Mouse (Mus musculus): Measurements from ENCODE around the gene Ubxn7. TPM values are rescaled to one million over a fixed set of nuclear protein-coding genes. Genes with fewer than 3 reads are reported as not detected.
"Not testable (repeated sequence)": the region's sequence is repeated elsewhere in the genome, so short reads cannot be mapped to it uniquely, and the experiment has no call there.

Gene Ubxn7
- 13.6 and 14.7 TPM in 2 replicates for polyA plus RNA-seq (2015; fragmentation: Nextera tagmentation; extraction: Ambion mirVana)

DNA sequence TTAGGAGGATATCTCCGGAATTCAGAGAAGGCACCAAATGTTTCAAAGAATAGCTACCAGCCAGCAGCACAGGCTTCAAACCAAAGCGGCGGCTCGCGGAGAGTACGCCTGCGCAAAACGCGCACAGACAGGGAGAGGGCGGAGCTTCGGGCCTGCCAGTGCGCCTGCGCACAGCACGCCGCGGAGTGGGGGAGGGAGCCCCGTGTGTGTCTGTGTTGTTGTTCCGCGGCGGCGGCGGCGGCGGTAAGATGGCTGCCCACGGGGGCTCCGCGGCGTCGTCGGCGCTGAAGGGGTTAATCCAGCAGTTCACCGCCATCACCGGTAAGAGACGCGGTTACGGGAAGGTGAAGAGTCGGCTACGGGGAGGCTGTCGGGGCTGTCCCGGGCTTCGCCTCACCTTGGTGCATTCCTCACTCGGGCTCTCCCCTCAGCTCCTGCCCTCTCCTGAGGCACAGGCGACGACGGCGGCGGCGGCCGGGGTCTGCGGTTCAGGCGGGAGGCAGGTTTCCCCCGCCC is at the start of gene Ubxn7:
TSS of gene Ubxn7 (plus strand) at position 218 of the 516 bp plus-strand sequence.
- no peaks in the 10 kb centered on the region for H3K9me3 ChIP-seq (ENCODE audit: control insufficient read depth, low read length)
- peak within 1 kb of the TSS; percentile 95 for H3K27ac ChIP-seq (ENCODE audit: low read length)
- H3K4me2 ChIP-seq (ENCODE audit: low read depth, low read length): peak within 1 kb of the TSS; percentile 58
- ATAC-seq: peak; percentile 96
- WGBS: under 1% methylated on average over 47 of the region's 52 CpGs
- peak within 1 kb of the TSS; percentile 85 for H3K4me3 ChIP-seq (ENCODE audit: low read length)
- H3K36me3 ChIP-seq (ENCODE audit: control insufficient read depth, insufficient read depth, low read length): no peaks in the 10 kb centered on the region
- H3K9ac ChIP-seq (ENCODE audit: low read depth, low read length): peak within 1 kb of the TSS; percentile 92
- H3K27me3 ChIP-seq (replicated peaks; ENCODE audit: control insufficient read depth, insufficient read depth, low read length): no peaks in the 10 kb centered on the region
- H3K4me1 ChIP-seq (ENCODE audit: control insufficient read depth, insufficient read depth, low read length): peaks cover 2% of the 10 kb centered on the region; the same call in 1 of the 2 replicates

DNA sequence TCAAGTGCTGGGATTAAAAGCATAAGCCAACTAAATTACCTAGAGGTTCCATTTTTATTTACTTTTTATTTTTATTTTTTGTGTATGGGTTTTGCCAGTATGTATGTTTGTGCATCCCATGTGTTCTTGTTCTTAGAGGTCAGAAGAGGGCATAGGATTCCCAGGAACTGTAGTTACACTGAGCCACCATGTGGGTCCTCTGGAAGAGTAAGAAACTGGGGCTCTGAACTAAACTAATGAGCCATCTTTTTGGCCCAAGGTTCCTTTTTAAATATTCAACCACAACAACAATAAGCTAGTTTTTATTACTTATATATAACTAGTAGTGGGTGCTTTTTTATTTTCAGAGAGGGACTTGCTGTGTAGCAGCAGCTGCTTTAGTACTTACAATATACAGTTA is 49.4 kb upstream of the Ubxn7 start:
- Histone ChIP-seq H3K9me3 (ENCODE audit: control insufficient read depth, low read length) (0 out of 2 replicates have a peak, but pooled peaks cover 7% of the 10 kb centered on the region), H3K27ac (ENCODE audit: low read length) (no peak overlapping the region), H3K9ac (ENCODE audit: low read depth, low read length) (no peak overlapping the region), H3K27me3 (replicated peaks; ENCODE audit: control insufficient read depth, insufficient read depth, low read length) (no peaks in the 10 kb centered on the region), H3K36me3 (ENCODE audit: control insufficient read depth, insufficient read depth, low read length) (peaks cover 10% of the 10 kb centered on the region), H3K4me1 (ENCODE audit: control insufficient read depth, insufficient read depth, low read length) (peaks cover 12% of the 10 kb centered on the region), H3K4me2 (ENCODE audit: low read depth, low read length) (no peak overlapping the region), H3K4me3 (ENCODE audit: low read length) (no peak overlapping the region)
- no peak for ATAC-seq

DNA sequence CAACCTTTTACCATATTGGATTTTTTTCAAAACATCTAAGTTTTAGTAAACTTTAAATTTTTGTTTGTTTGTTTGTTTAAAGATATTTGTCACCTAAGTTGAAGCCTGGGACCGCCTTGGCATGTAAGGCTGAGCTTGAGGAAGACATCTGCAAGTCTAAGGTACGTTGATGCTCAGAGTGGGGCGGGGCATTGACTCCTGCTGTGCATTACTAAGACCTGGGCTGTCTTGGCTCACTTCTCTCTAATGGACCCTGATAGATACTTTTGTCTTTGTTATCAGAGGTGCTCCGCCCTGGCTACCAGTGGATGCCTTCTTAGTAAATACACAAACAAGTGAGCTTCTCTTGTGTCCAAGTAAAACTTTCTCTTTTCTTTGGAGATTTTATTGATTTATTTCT is 40.2 kb upstream of the Ubxn7 start:
- no peak for ATAC-seq
- no peak overlapping the region for H3K27ac ChIP-seq (ENCODE audit: low read length)
- 94% methylated on average over 4 of the region's 4 CpGs for WGBS

DNA sequence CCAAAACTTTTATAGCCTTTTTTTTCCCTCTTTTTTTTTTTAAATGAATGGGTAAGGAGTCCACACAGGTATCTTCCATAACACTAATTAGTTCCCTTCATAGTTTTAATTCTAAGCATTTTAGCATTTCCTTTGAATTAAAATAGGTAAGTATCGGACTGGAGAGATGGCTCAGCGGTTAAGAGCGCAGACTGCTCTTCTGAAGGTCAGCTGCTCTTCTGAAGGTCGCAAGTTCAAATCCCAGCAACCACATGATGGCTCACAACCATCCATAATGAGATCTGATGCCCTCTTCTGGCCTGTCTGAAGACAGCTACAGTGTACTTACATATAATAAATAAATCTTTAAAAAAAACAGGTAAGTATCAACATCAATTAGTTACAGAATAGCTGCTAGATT is 32.4 kb upstream of the Ubxn7 start:
- H3K4me1 ChIP-seq (ENCODE audit: control insufficient read depth, insufficient read depth, low read length); H3K36me3 ChIP-seq (ENCODE audit: control insufficient read depth, insufficient read depth, low read length); ATAC-seq; H3K4me3 ChIP-seq (ENCODE audit: low read length); H3K9me3 ChIP-seq (ENCODE audit: control insufficient read depth, low read length); H3K9ac ChIP-seq (ENCODE audit: low read depth, low read length); H3K27me3 ChIP-seq (replicated peaks; ENCODE audit: control insufficient read depth, insufficient read depth, low read length); H3K4me2 ChIP-seq (ENCODE audit: low read depth, low read length); H3K27ac ChIP-seq (ENCODE audit: low read length): not testable (repeated sequence)
- WGBS: 95% methylated on average over 4 of the region's 4 CpGs

More for the DNA sequence above, 40.2 kb upstream of the Ubxn7 start:
- Histone ChIP-seq H3K36me3 (ENCODE audit: control insufficient read depth, insufficient read depth, low read length) (peaks cover 9% of the 10 kb centered on the region), H3K9ac (ENCODE audit: low read depth, low read length) (no peak overlapping the region), H3K9me3 (ENCODE audit: control insufficient read depth, low read length) (no peaks in the 10 kb centered on the region), H3K4me3 (ENCODE audit: low read length) (no peak overlapping the region), H3K4me2 (ENCODE audit: low read depth, low read length) (no peak overlapping the region), H3K4me1 (ENCODE audit: control insufficient read depth, insufficient read depth, low read length) (no peaks in the 10 kb centered on the region), H3K27me3 (replicated peaks; ENCODE audit: control insufficient read depth, insufficient read depth, low read length) (no peaks in the 10 kb centered on the region)

DNA sequence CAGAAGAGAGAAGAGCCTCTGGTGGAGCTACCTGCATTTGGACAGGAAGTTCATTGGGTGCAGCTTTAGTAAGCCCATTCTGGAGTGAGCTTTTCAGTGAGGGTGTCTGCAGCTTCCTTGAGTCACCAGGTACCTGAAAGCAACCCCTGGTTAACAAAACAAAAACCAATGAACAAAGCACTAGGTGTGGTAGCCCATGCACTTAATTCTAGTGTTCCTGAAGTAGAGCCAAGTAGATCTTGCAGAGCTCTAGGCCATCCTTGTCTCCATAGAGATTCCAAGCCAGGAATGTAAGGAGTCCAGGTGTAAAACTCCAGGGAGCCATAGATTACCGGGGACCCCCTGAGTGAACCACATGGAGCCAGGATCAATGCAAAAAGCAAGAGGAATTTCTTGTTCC is 29.0 kb upstream of the Ubxn7 start:
- H3K27me3 ChIP-seq (replicated peaks; ENCODE audit: control insufficient read depth, insufficient read depth, low read length): no peaks in the 10 kb centered on the region
- H3K36me3 ChIP-seq (ENCODE audit: control insufficient read depth, insufficient read depth, low read length): no peaks in the 10 kb centered on the region
- H3K4me1 ChIP-seq (ENCODE audit: control insufficient read depth, insufficient read depth, low read length): no peaks in the 10 kb centered on the region
- H3K9ac ChIP-seq (ENCODE audit: low read depth, low read length): no peak overlapping the region
- H3K4me2 ChIP-seq (ENCODE audit: low read depth, low read length): no peak overlapping the region
- ATAC-seq: no peak
- 52% methylated on average over 1 of the region's 1 CpGs for WGBS
- no peaks in the 10 kb centered on the region for H3K9me3 ChIP-seq (ENCODE audit: control insufficient read depth, low read length)
- H3K27ac ChIP-seq (ENCODE audit: low read length): no peak overlapping the region
- no peak overlapping the region for H3K4me3 ChIP-seq (ENCODE audit: low read length)

DNA sequence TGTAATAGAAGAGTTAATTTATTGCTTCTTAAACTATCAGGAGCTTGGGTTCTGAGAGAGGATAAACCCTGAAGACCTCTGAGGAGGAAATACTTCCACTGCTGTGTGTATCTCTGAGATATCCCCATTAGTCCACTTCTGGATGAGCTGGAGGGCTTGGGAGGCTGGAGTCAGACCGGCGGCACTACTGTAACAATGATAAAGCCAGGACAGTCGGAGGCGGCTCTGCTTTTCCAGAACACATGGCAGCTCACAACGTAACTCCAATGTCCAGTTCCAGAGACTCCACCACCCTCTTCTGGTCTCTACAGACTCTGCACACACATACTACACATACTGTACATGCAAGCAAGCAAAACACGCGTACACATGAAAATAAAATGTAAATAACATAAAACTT is 28.2 kb upstream of the Ubxn7 start:
- no peaks in the 10 kb centered on the region for H3K36me3 ChIP-seq (ENCODE audit: control insufficient read depth, insufficient read depth, low read length)
- no peaks in the 10 kb centered on the region for H3K27me3 ChIP-seq (replicated peaks; ENCODE audit: control insufficient read depth, insufficient read depth, low read length)
- no peaks in the 10 kb centered on the region for H3K9me3 ChIP-seq (ENCODE audit: control insufficient read depth, low read length)
- H3K4me2 ChIP-seq (ENCODE audit: low read depth, low read length): no peak overlapping the region
- no peak for ATAC-seq
- H3K27ac ChIP-seq (ENCODE audit: low read length): no peak overlapping the region
- 97% methylated on average over 7 of the region's 7 CpGs for WGBS
- H3K4me1 ChIP-seq (ENCODE audit: control insufficient read depth, insufficient read depth, low read length): no peaks in the 10 kb centered on the region
- no peak overlapping the region for H3K9ac ChIP-seq (ENCODE audit: low read depth, low read length)
- no peak overlapping the region for H3K4me3 ChIP-seq (ENCODE audit: low read length)

DNA sequence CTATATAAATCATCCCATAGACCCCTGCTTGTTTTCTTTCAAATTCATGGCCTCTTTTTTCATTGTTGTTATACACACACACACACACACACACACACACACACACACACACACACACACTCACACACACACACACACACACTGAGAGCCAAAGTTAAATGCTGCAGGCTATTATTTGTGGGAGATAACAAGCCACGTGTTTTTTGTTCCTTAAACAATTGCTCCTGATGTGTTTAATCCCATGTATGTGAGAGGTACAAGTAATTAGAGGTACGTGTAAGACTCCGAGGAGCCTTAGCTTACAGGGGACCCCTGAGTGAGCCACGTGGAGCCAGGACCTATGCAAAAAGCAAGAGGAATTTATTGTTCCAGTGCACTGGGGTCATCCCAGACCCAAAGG is 20.1 kb upstream of the Ubxn7 start:
- H3K4me3 ChIP-seq (ENCODE audit: low read length): no peak overlapping the region
- 78% methylated on average over 4 of the region's 4 CpGs for WGBS
- no peaks in the 10 kb centered on the region for H3K4me1 ChIP-seq (ENCODE audit: control insufficient read depth, insufficient read depth, low read length)
- no peak for ATAC-seq
- no peak overlapping the region for H3K27ac ChIP-seq (ENCODE audit: low read length)
- no peak overlapping the region for H3K9ac ChIP-seq (ENCODE audit: low read depth, low read length)
- H3K27me3 ChIP-seq (replicated peaks; ENCODE audit: control insufficient read depth, insufficient read depth, low read length): no peaks in the 10 kb centered on the region
- H3K36me3 ChIP-seq (ENCODE audit: control insufficient read depth, insufficient read depth, low read length): no peaks in the 10 kb centered on the region
- H3K9me3 ChIP-seq (ENCODE audit: control insufficient read depth, low read length): no peaks in the 10 kb centered on the region
- no peak overlapping the region for H3K4me2 ChIP-seq (ENCODE audit: low read depth, low read length)

DNA sequence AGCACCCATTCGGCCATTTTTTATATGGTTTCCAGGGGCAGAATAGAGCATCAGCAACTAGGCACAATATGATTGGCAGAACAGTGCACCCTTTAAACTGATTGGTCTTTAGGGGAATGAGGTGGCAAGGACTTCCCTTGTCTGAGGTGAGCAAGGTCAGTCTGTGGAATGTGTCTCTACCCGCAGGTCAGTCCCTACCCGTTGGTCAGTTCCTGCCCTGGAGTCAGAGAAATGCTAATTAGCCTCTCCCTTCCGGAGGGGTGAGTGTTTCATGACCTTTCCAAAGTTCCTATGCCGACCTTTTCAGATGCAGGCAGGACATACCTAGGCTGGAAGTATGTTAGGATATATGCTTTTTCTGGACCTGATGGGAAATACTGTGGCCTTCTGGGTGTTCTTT is 19.7 kb upstream of the Ubxn7 start:
- no peaks in the 10 kb centered on the region for H3K36me3 ChIP-seq (ENCODE audit: control insufficient read depth, insufficient read depth, low read length)

DNA sequence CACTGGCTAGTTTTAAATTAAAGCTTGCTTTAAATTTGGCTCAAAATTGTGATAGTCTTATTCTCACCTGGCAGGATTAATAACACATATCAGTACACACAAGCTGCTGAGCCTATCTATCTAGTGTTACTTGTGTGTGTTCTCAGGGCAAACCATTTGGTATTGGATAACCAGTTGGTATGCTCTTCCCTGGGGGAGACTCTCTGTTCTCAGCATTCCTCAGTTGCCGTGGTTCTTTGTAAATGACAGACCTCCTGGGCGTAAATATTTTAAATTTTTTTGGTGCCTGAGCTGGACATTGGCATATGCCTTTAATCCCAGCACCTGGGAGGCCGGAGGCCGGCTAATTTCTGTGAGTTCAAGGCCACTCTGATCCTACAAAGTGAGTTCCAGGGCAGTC is 19.2 kb upstream of the Ubxn7 start:
- no peak overlapping the region for H3K9ac ChIP-seq (ENCODE audit: low read depth, low read length)
- 62% methylated on average over 4 of the region's 4 CpGs for WGBS
- no peak overlapping the region for H3K4me2 ChIP-seq (ENCODE audit: low read depth, low read length)
- no peaks in the 10 kb centered on the region for H3K4me1 ChIP-seq (ENCODE audit: control insufficient read depth, insufficient read depth, low read length)
- no peaks in the 10 kb centered on the region for H3K9me3 ChIP-seq (ENCODE audit: control insufficient read depth, low read length)
- no peaks in the 10 kb centered on the region for H3K27me3 ChIP-seq (replicated peaks; ENCODE audit: control insufficient read depth, insufficient read depth, low read length)
- no peaks in the 10 kb centered on the region for H3K36me3 ChIP-seq (ENCODE audit: control insufficient read depth, insufficient read depth, low read length)
- no peak overlapping the region for H3K4me3 ChIP-seq (ENCODE audit: low read length)
- no peak for ATAC-seq
- H3K27ac ChIP-seq (ENCODE audit: low read length): no peak overlapping the region

More for the DNA sequence above, 19.7 kb upstream of the Ubxn7 start:
- H3K4me3 ChIP-seq (ENCODE audit: low read length): no peak overlapping the region
- 45% methylated on average over 5 of the region's 5 CpGs for WGBS
- ATAC-seq: no peak
- H3K27ac ChIP-seq (ENCODE audit: low read length): no peak overlapping the region
- no peaks in the 10 kb centered on the region for H3K27me3 ChIP-seq (replicated peaks; ENCODE audit: control insufficient read depth, insufficient read depth, low read length)
- no peak overlapping the region for H3K9ac ChIP-seq (ENCODE audit: low read depth, low read length)
- H3K4me1 ChIP-seq (ENCODE audit: control insufficient read depth, insufficient read depth, low read length): no peaks in the 10 kb centered on the region
- H3K4me2 ChIP-seq (ENCODE audit: low read depth, low read length): no peak overlapping the region
- no peaks in the 10 kb centered on the region for H3K9me3 ChIP-seq (ENCODE audit: control insufficient read depth, low read length)

DNA sequence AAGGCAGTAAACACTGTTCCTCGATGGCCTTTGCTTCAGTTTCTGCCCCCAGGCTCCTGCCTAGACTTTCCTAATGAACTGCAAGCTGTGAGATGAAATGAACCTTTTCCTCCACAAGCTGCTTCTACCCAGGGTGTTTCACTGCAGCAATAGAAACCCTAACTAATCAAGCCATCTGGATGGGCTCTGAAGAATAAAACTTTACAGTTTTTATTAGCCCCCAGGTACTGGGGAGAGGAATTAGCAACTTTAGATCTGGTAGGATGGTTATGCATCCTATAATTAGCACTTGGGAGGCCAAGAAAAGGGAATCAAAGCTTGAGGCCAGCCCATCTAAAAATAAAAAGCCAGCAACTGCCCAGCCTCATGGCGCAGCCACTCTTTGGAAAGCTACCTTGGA is 15.5 kb upstream of the Ubxn7 start:
- H3K4me2 ChIP-seq (ENCODE audit: low read depth, low read length): no peak overlapping the region
- no peaks in the 10 kb centered on the region for H3K4me1 ChIP-seq (ENCODE audit: control insufficient read depth, insufficient read depth, low read length)
- no peak overlapping the region for H3K9ac ChIP-seq (ENCODE audit: low read depth, low read length)
- H3K27me3 ChIP-seq (replicated peaks; ENCODE audit: control insufficient read depth, insufficient read depth, low read length): no peaks in the 10 kb centered on the region
- no peak overlapping the region for H3K27ac ChIP-seq (ENCODE audit: low read length)
- no peaks in the 10 kb centered on the region for H3K9me3 ChIP-seq (ENCODE audit: control insufficient read depth, low read length)
- no peak overlapping the region for H3K4me3 ChIP-seq (ENCODE audit: low read length)
- no peaks in the 10 kb centered on the region for H3K36me3 ChIP-seq (ENCODE audit: control insufficient read depth, insufficient read depth, low read length)
- ATAC-seq: no peak
- 66% methylated on average over 2 of the region's 2 CpGs for WGBS

All from intestine, embryonic 16.5 days (tissue).